Mouse (Mus musculus) cerebellum, postnatal 25 days (tissue): ENCODE data around the gene Ccnt2.
"Not testable (repeated sequence)": the region's sequence is repeated elsewhere in the genome, so short reads cannot be mapped to it uniquely, and the experiment has no call there.

Experiments used
- DNase-seq, 2 experiments: peaks; one replicate each; pipeline ENCODE4 v3.0.0; 2021; ENCODE audit warnings: mixed read lengths in 2 of 2

Ccnt2 gene

DNA sequence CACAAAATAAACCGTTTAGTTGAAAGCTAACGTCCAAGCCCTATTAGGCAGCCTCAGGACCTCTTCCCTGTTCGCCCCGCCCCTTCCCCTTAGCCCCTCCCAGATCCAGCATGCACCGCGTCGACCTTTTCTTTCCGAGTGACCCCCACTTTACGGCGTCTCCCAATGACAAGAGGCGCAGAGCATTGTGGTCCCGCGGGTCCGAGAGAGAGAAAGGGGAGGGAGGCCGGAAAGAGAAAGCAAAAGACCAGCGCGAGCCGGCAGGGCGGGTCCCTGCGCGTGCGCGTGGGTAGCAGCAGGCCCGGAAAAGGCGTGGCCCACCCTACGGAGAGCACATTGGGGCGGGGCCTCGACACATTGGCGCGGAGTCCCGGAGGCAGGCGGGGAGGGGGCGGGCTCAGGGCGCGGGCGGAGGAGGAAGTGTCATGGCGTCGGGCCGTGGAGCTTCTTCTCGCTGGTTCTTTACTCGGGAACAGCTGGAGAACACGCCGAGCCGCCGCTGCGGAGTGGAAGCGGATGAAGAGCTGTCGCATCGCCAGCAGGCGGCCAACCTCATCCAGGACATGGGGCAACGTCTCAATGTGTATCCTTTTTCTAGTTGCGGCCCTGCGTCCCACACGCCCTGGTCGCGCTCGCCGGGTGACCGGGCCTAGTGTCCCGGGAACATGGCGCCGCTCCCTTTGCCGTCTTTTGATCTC, at the start of gene Ccnt2:
Gene Ccnt2 (plus strand): TSS at position 362 of the 698 bp plus-strand sequence.
- DNase-seq, result peak; percentile 99

DNA sequence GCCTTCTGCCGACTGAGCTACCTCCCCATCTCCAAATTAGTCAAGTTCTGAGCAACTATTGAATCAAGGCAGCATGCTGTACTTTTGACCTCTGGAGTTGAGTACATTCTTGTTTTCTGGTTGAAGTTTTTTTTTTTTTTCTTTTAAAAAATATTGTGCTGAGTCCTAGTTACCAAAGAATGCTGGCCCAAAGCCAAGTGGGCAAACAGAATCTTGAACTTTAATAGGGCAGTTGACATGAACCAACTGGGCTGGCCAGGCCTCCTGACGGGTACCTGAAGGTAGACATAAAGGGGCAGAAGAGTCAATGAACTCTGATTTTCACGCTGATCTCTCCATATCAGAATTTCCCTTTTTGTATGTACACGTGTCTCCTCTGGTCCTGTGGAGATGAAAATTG, 44.9 kb upstream of the Ccnt2 start, which contains the start of gene Acmsd:
Gene Acmsd (plus strand): TSS at position 318 of the 400 bp plus-strand sequence.
- DNase-seq, result no peak

DNA sequence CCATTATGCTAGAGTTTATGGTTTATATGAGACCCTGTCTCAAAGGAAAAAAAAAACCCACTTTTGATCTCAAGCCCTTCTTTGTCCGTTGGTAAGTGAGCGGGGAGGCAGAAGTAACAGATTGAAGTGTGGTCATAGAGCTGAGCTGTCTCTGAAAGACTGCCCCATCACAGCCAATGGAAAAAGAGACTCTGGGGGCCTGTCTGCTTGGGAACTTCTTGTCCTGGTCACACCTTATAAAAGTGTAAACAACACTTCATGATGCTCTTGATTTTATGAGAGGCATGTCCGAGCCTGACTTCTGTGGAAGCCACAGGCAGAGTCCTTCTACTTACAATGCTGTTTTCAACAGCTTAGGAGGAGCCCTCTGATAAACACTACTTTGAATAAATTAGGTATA, 42.9 kb upstream of the Ccnt2 start:
- DNase-seq, result no peak

DNA sequence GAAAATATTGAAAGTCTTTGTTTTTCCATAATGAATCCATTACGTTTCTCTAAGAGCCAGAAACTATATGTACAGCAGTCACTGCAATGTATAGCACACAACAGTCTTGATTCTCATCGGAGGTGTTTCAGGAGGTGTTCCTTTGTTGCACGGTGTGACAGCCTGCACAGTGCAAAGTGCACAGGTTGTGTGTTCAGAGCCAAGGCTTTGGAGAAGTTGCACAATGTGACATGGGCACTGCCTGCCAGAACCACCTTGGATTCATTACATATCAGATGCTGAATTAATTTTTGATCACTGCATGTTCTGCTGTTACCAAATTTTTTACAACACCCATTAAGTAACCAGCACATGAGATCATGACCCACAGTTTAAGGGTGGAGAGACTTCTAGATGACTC, 41.5 kb upstream of the Ccnt2 start:
- DNase-seq, result no peak

DNA sequence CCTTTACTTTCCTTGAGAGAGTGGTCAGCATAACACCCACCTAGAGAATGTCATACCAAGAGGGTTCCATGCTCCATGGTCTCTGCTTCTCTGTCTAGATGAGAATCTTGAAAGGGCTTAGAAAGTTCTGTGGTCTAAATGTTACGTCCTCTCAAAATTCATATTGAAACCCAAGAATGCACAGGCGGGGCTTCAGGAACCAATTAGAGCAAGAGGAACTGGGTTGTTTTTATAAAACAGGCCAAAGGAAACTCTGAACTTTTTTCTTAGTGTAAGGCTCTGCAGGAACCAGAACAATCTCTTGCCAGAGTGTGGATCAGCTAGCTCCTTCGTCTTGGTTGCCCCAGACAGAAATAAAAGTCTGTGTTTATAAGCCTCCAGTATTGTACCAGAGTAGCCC, 41.1 kb upstream of the Ccnt2 start:
- no peak for DNase-seq

DNA sequence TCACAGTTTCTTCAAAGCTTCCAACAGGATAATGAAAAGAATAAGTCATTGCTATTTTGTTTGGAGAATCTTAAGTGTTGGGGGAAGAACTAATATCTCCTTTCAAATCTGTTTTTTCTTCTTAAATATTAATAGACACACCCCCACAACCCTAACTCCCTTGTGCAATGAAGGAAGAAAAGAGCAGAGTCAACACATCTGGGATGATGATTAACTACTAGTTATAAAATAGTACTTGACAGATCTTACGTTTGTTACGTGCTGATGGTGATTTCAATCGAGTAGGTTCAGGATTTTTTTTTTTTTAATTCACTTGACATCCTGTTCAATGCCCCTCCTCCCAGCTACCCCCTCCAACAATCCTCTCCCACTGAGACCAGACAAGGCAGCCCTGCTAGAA, 38.6 kb upstream of the Ccnt2 start:
- DNase-seq, result no peak

DNA sequence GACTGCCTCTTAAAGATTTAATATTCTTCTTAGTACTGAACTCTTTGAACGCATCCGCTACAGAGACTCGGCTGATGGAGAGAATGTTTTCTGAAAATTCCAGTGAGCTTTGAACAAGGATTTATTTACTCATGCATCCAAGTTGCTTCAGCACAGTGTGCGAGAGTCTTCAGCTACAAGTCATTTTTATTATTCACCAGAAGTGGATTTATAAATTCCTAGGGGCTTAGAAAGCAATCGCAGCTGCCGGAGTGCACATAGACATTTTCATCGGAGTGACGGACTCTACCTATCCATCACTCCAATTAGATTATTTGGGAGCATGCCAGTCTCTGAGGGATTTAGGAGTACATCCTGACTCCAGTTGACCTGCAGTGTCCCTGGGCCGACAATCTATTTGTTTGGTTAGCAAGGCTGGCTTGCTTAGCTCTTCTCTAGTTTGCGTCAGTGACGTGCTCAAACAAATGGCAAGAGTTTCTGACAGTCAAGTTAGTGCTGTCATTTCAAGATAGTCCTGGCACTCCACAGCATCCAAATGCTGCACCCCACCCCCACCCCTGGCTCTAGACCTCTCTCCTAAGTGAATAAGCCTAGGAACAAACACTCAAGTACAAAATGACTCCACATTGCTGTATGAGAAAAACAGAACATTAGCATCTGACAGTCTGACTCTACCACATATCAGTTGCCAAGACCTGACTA, 23.4 kb upstream of the Ccnt2 start:
- no peak for DNase-seq

DNA sequence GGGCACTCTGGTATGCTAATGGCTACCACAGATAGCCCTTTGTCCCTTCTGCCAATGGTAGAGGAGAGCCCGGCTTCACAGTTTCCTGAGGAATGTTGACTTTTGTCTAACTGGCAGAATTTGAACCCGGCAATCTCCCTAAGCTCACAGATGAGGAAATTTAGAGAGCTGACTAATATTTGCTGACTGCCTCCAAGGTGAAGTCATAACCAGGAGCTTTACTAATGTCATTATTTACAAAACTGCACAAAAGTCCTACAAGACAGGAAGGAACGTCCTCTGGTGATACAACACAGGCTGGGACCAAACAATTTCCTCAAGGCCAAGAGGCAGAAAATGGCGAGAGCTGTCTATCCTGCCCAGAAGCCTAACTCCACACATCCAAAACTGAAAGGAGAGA, 18.2 kb upstream of the Ccnt2 start:
- no peak for DNase-seq

DNA sequence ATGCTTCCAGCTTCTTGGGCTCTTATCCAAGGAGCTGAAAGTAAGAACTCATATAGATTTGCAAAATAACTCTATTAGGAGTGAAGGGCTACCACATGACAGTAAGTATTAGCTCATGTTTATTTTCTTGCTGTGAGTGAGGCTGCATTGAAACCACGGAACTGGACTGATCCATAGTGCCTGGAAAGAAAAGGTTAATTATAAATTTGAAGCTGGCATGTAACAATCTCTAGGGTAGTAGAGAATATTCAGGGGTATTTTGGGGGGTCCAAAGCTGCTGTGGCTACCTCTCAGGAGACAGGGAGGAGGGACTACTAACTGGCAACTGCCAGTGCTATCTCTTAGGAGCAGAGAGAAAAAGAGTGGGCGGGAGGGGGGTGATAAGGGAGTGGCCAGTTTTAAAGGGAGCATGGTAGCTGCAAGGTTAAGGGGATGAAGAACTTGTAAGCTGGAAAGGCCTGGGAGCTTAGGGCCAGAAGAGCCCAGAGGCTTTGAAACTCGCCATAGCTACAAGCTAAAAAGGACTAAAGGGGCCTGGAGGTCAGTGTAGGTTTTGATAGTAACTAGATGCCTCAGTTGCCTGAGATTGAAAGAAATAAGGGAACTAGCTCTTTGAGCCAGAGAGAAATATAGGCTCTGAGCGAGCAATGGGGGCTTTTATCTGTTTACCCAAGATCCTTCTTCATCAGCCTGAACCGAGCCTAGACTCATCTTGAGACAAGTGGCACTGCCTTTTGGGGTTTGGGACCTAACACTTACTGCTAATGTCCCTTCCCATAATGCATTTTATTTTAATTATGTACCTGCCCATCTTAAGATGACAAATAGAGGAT, 17.4 kb upstream of the Ccnt2 start:
- DNase-seq, result no peak

DNA sequence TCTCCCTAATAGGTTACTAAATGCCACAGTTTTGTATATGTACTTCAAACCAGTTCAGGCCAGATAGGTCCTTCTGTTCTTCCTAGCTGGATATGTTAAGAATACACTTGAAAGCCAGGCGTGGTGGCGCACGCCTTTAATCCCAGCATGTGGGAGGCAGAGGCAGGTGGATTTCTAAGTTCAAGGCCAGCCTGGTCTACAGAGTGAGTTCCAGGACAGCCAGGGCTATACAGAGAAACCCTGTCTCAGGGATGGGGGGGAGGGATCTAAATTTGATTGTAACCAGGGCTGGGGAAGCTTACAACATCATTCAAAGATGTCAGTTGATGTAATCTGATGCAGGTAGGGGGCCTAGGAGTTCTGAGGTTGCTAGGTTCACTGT, 16.8 kb upstream of the Ccnt2 start:
- not testable (repeated sequence) for DNase-seq

DNA sequence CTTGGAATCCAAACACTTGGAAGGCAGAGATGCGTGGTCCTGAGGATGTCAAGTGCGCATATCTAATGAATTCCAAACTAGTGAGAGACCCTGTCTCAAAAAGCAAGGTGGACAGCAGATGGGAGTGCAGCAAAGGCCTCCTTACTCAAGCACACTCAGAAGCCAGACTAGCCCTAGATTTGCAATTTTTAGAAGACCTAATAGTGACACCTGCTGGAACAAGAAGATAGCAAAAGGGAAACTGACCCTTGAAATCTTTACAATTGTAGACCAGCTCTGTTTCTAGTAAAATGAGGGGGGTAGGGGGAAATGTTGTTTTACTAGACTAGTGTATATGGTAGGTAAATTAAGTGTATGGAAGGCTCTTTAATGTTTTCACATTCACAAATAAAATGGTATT, 8.5 kb upstream of the Ccnt2 start:
- peak in 1 of 2 experiments; percentile 11 for DNase-seq

DNA sequence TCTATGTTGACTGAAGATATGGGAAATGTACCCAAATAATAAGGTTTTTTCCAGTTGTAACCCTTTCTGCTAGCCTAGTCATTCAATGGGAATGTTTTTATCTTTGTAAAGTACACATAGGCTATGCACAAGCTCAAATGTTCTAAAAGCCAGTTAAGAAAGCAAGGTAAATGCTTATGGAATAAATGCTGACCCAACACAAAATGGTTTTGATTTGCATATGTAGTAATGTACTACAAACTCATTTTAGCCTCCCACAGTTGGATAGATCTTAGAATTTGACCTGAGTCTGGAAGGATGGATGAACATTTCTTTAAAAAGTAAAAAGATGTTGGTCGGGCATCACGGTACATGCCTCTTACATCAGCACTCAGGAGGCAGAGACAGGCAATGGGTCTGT, 7.2 kb upstream of the Ccnt2 start:
- no peak for DNase-seq

DNA sequence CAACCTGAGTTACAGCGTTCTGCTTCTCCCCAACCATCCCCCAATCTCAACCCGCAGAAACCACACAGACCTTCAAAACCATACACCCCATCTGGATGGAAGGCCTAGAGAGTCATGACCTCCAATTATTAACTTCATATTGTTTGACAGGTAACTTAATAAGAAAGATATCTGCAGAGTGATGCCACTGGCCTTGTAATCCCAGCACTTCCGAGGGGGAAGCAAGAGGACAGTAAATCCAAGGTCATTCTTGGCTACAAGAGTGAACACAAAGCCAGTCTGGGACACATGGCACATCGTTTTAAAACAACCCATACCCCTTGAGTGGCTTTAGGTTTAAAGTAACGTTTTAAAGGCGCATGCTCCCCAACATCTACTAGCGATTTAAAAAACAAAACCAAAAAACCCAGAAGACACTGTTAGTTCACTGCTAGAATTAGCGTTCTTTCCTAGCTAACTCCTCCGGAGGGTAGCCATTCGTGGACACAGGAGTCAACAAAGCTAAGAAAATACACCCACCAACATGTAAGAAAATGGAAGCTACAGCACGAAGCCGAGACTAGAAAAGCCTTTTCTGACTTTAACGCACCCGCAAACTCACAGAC, 664 bp upstream of the Ccnt2 start:
- no peak for DNase-seq

DNA sequence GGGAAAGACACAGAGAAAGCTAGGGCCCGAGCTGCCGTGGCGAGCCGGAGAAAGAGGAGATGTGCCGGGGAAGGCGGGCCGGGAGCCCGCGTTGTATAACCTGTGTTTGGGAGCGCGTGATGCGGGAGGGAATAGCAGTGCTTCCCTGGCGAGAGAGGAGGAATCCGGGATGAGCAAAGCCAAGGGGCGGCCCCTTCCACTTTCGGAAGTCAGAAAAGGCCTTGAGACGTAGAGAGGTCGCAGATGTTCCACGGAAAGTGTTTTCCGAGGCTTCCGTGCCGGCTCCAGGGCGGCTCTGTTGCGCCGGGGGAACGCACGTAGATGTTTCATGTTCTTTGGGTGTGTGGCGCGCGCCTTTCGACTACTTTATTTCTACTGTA, 527 bp downstream of the Ccnt2 start:
- DNase-seq, result no peak

DNA sequence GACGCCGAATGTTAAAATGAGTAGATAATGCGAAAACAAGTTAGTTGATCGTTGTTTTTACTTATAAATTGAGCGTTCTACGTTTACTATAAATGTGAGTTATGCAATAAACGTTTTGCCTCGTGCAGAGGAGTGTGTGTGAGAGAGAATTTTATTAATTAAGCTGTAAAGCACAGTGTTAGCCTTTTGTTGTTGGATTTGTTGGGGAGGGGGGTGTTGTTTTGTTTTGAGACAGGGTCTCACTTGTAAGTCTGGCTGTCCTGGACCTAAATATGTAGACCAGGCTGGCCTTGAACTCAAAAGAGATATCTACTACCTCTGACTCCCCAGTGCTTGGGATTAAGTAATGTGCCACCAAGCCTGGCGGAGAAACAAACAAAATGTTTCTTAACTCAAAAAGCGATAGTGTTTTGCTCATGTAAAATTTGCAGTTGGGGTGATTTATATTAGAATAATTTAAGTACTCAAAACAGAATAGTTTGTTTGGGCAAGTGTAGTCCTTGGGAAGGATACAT, 1.3 kb downstream of the Ccnt2 start:
- no peak for DNase-seq

DNA sequence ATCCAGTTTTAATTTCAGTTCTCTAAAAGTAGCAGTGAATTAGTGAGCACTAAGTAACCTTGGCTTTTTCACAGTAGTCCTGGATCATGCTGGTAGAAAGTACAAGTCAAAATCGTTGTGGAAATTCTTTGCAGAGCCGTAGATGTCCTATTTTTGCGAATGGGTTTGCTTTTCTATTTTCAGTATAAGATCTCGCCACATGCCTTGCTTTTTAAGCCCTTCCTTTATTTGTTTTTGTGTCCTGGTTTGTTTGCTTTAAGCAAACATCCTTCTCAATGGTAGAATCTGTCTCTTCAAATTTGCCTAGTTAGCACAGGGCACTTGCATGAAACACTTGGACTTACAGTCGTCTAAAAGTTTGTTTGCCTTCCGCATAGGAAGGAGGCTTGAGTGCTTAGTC, 2.3 kb downstream of the Ccnt2 start:
- no peak for DNase-seq

DNA sequence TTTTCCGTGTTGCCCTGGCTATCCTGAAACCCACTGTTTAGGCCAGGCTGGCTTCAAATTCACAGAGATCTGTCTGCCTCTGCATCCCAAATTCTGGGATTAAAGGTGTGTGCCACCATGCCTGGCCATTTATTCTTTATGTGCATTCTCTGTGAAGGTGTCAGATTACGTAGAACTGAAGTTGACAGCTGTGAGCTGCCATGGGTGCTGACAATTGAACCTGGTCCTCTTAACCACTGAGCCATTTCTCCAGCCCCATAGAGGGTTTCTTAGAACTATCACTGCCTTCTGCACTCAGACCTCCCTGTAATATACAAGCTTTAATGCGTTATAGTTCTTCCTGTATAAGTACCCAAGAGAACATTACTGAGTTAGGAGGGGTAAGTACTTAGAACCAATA, 4.6 kb downstream of the Ccnt2 start:
- DNase-seq, result no peak

DNA sequence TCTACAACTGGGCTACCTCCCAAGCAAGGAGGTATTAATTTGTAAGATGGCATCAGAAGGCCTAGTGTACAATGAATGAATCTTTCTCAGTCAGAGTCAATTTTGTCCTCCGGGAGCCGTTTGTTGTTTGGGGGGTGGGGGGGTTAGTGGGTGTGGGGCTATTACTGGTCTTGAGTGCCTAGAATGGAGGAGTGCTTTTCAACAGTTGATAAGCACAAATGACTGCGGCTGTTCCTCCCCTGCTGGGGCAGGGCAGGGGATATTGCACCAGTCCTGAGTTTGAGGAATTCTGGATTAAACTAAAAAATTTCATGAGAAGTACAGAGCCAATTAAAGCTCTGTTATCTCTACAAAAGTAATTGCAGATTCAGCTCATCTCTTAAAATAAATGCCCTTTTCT, 6.2 kb downstream of the Ccnt2 start:
- no peak for DNase-seq

DNA sequence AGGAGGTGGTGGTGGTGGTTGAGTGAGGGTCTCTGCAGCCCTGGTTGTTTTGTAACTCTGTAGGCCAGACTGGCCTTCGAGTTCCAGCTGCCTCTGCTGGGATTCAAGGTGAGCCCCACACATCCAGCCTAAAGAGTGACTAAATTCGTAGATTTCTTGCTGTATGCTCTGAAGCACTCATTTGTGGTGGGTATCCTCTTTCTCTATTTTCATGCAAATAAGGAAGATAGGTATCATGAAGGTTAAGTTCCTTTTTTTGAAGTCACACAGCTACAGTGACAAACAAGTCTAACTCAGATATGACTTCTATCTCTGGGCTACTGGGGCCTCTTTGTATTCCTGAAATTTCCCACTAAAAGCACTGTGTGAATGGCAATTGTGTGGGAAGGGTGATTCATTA, 6.9 kb downstream of the Ccnt2 start:
- DNase-seq, result no peak

DNA sequence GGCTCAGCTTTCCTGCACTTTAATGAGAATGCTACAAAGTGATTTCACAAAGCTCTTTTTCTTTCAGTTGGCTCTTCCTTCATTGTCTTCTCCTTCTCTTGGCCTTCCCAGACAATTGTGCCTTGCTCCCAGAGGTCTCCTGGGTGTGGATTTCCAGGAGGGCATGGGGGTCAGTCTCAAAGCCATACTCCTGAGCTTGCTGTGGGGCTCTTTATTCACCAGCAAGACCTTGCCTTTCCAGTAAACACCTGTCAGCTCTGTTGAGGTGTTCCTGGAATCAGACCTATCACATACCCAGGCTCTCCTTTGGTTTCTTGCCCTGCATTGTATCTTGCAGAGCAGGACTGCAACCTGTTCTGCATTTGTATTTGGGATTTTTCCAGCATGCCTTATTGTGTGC, 9.9 kb downstream of the Ccnt2 start:
- no peak for DNase-seq

DNA sequence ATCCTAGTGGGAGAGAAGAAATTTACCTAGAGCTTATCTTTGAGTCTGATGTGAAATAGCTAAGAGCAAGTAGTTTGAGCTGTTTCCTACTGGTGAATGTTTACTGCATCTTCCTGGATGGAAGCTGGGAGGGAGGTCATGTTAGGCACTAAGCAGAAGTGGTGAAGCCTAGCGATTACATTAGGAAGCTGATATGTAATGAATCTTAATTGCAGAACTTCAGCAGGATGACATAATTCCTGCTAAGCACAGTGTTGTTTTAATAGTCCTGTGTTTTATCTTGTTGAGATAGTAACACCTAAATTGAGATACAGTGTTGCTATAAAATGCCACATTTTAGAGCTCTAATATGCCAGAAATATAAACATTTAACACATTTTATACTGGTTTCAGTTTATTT, 11.9 kb downstream of the Ccnt2 start:
- no peak for DNase-seq

DNA sequence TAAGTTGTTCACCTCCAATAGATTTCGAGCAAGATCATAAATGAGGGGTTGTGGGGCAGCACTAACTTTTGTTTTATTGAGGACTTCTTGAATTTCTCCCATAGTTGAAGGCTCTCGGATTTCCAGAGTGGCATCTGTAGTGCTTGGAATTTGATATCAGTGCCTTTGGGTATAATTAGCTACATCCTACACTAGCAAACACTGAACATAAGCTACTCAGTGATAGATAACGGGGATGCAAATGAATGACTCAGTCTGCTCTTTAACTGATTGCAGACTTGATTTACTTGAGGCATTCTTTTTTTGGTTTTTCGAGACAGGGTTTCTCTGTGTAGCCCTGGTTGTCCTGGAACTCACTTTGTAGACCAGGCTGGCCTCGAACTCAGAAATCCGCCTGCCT, 15.0 kb downstream of the Ccnt2 start:
- no peak for DNase-seq

DNA sequence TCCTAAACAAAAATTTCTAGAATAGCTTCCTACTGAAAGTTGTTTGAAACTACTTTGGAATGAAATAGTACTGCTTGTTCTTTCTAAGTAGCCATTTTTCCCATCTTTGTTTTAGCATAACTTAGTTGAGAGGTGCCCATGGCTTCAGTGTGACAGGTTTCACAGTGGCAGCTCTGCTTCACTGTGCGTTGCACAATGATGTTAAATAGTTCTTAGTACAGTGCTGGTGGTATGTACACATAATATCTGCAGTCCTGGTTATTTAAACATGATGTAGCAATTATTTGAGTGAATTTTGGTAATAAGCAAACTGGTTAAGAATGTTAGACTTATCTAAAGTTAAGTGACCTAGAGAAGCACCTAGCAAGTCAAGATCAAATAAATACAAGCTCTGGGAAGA, 19.5 kb downstream of the Ccnt2 start:
- DNase-seq, result no peak
